Mouse (Mus musculus) spleen, postnatal 10 days (tissue): ENCODE measurements at regions not wholly inside any gene's neighbourhood (a gene's known extent, or its start where the extent isn't known, plus 50 kb on each side); places are given as distances from the start of the nearest gene placed in this dataset.

Source experiments
- DNase-seq, 2 experiments: peaks; one replicate each; pipeline ENCODE4 v3.0.0; 2021 to 2022; ENCODE audit warnings: low spot score in 2 of 2

GRCm38 (mm10) chr7:71873817-71874216 lies 432.6 kb downstream of the Mctp2 start:
- DNase-seq = no peak

GRCm38 (mm10) chr7:71872912-71873311 lies 433.5 kb downstream of the Mctp2 start:
- DNase-seq = no peak

- DNase-seq = peak in 1 of 2 experiments; percentile 18
These were observed 439.3 kb downstream of the Mctp2 start for GRCm38 (mm10) chr7:71867090-71867489.

- DNase-seq = no peak
These were observed 440.8 kb downstream of the Mctp2 start for GRCm38 (mm10) chr7:71865371-71866166.

GRCm38 (mm10) chr7:71852864-71853263 lies 453.5 kb downstream of the Mctp2 start:
- no peak for DNase-seq

- DNase-seq = no peak
These were observed 457.2 kb downstream of the Mctp2 start for GRCm38 (mm10) chr7:71849174-71849573.

GRCm38 (mm10) chr7:71837845-71838244 lies 468.6 kb downstream of the Mctp2 start:
- DNase-seq = no peak

GRCm38 (mm10) chr7:71831790-71832525 lies 474.4 kb downstream of the Mctp2 start:
- DNase-seq = no peak

GRCm38 (mm10) chr7:71829567-71829966 lies 476.8 kb downstream of the Mctp2 start:
- no peak for DNase-seq

- no peak for DNase-seq
These were observed 464.9 kb upstream of the Gm10295 start for GRCm38 (mm10) chr7:71816138-71816537.

GRCm38 (mm10) chr7:71794201-71794600 lies 442.9 kb upstream of the Gm10295 start:
- DNase-seq = no peak

GRCm38 (mm10) chr7:71788401-71788800 lies 437.1 kb upstream of the Gm10295 start:
- DNase-seq = no peak

- DNase-seq = no peak
These were observed 431.2 kb upstream of the Gm10295 start for GRCm38 (mm10) chr7:71782496-71782895.

GRCm38 (mm10) chr7:71749886-71750285 lies 398.6 kb upstream of the Gm10295 start:
- DNase-seq = no peak

GRCm38 (mm10) chr7:71746118-71746897 lies 395.0 kb upstream of the Gm10295 start:
- no peak for DNase-seq

- no peak for DNase-seq
These were observed 377.2 kb upstream of the Gm10295 start for GRCm38 (mm10) chr7:71728509-71728908.

GRCm38 (mm10) chr7:71708209-71708608 lies 356.9 kb upstream of the Gm10295 start:
- DNase-seq = no peak

GRCm38 (mm10) chr7:71706201-71706600 lies 354.9 kb upstream of the Gm10295 start:
- no peak for DNase-seq

- DNase-seq = peak in 1 of 2 experiments; percentile 15
These were observed 354.3 kb upstream of the Gm10295 start for GRCm38 (mm10) chr7:71705426-71706050.

GRCm38 (mm10) chr7:71704661-71705240 lies 353.5 kb upstream of the Gm10295 start:
- no peak for DNase-seq
